Mouse (Mus musculus) limb, embryonic 13.5 days (tissue): Measurements from ENCODE around the gene Aplp1. TPM values are rescaled to one million over a fixed set of nuclear protein-coding genes. Genes with fewer than 3 reads are reported as not detected.
"Not testable (repeated sequence)": the region's sequence is repeated elsewhere in the genome, so short reads cannot be mapped to it uniquely, and the experiment has no call there.

Experiments
- ATAC-seq: fragments of 200-750 bp; cut with Nextera tagmentation; 2 replicates; pipeline ENCODE4 v1.8.0; 2017; ENCODE audit warnings: low read depth, moderate number of reproducible peaks, moderate TSS enrichment; ENCODE audit not compliant: low FRiP score
- H3K27ac ChIP-seq: fragments of 300-500 bp; sonication (generic); 2 replicates; pipeline ENCODE4 v1.5.1; 2015; ENCODE audit warnings: inconsistent platforms, mild to moderate bottlenecking, moderate library complexity
- H3K27me3 ChIP-seq: fragments of 300-500 bp; sonication (generic); 2 replicates; pipeline ENCODE4 v1.6.1; 2015; ENCODE audit warnings: mild to moderate bottlenecking, inconsistent platforms
- H3K36me3 ChIP-seq: fragments of 300-500 bp; sonication (generic); 2 replicates; pipeline ENCODE4 v1.6.1; 2015; ENCODE audit warnings: inconsistent platforms, mild to moderate bottlenecking, moderate library complexity
- H3K4me1 ChIP-seq: fragments of 300-500 bp; sonication (generic); 2 replicates; pipeline ENCODE4 v1.6.1; 2015; ENCODE audit warnings: inconsistent platforms
- H3K4me2 ChIP-seq: fragments of 300-500 bp; sonication (generic); replicated peaks from 2 replicates; pipeline ENCODE4 v1.6.1; 2015; ENCODE audit warnings: inconsistent platforms, mild to moderate bottlenecking, moderate library complexity
- H3K4me3 ChIP-seq: fragments of 300-500 bp; sonication (generic); 2 replicates; pipeline ENCODE4 v1.5.1; 2015; ENCODE audit warnings: moderate library complexity, mild to moderate bottlenecking, inconsistent platforms
- H3K9ac ChIP-seq: fragments of 300-500 bp; sonication (generic); 2 replicates; pipeline ENCODE4 v1.6.1; 2015; ENCODE audit warnings: mild to moderate bottlenecking, inconsistent platforms
- H3K9me3 ChIP-seq: fragments of 300-500 bp; sonication (generic); 2 replicates; pipeline ENCODE4 v1.6.1; 2016; ENCODE audit warnings: inconsistent platforms
- WGBS: fragments of 180-500 bp; shearing (Covaris S2); methylation state at CpG from one replicate; pipeline ENCODE4 v1.1.7; 2015; 5-methylcytosine and 5-hydroxymethylcytosine counted together
- polyA plus RNA-seq: library from polyadenylated mRNA; unstranded; fragments of >200 nt; fragmentation: Nextera tagmentation; extraction: Ambion mirVana; gene quantifications from 2 replicates; pipeline ENCODE4 v1.2.1, GENCODE M21; 2015

The Aplp1 gene
- 38.4 and 44.2 TPM in 2 replicates for polyA plus RNA-seq

GRCm38 (mm10) chr7:30444971-30445751, at the start of gene Aplp1:
Gene Aplp1 (minus strand): TSS chr7:30445535.
- WGBS = under 1% methylated on average over 56 of the region's 72 CpGs
- peak within 1 kb of the TSS; percentile 81 for H3K4me2 ChIP-seq
- peak within 1 kb of the TSS; percentile 3; the same call in 1 of the 2 replicates for H3K27ac ChIP-seq
- no peaks in the 10 kb centered on the region for H3K9me3 ChIP-seq
- H3K4me1 ChIP-seq = peaks cover 19% of the 10 kb centered on the region
- peaks cover 19% of the 10 kb centered on the region for H3K36me3 ChIP-seq
- H3K9ac ChIP-seq = peak within 1 kb of the TSS; percentile 78
- peak; percentile 81 for ATAC-seq
- H3K27me3 ChIP-seq = peaks cover 63% of the 10 kb centered on the region
- H3K4me3 ChIP-seq = peak within 1 kb of the TSS; percentile 72

GRCm38 (mm10) chr7:30493401-30493931, 48.1 kb upstream of the Aplp1 start, which contains the start of gene Prodh2:
Gene Prodh2 (plus strand): TSS chr7:30493622.
- Histone ChIP-seq H3K9ac (no peak within 1 kb of the TSS), H3K4me1 (no peaks in the 10 kb centered on the region), H3K4me2 (no peak within 1 kb of the TSS), H3K27me3 (peaks cover 18% of the 10 kb centered on the region), H3K36me3 (no peaks in the 10 kb centered on the region), H3K4me3 (no peak within 1 kb of the TSS), H3K27ac (no peak within 1 kb of the TSS), H3K9me3 (no peaks in the 10 kb centered on the region)
- ATAC-seq = no peak
- 63% methylated on average over 11 of the region's 11 CpGs for WGBS

GRCm38 (mm10) chr7:30492765-30493164, 47.4 kb upstream of the Aplp1 start:
- Histone ChIP-seq H3K9me3 (no peaks in the 10 kb centered on the region), H3K9ac (no peak overlapping the region), H3K27ac (no peak overlapping the region), H3K4me3 (no peak overlapping the region), H3K27me3 (peaks cover 18% of the 10 kb centered on the region), H3K4me2 (no peak overlapping the region), H3K4me1 (no peaks in the 10 kb centered on the region), H3K36me3 (no peaks in the 10 kb centered on the region)
- WGBS = 22% methylated on average over 4 of the region's 4 CpGs
- no peak for ATAC-seq

- H3K4me1 ChIP-seq = no peaks in the 10 kb centered on the region
- WGBS = 18% methylated on average over 6 of the region's 6 CpGs
- peaks cover 18% of the 10 kb centered on the region for H3K27me3 ChIP-seq
- H3K9ac ChIP-seq = no peak overlapping the region
- no peak overlapping the region for H3K4me2 ChIP-seq
- no peak overlapping the region for H3K4me3 ChIP-seq
- H3K9me3 ChIP-seq = no peaks in the 10 kb centered on the region
- ATAC-seq = no peak
- H3K27ac ChIP-seq = no peak overlapping the region
- no peaks in the 10 kb centered on the region for H3K36me3 ChIP-seq
These were observed 45.6 kb upstream of the Aplp1 start for GRCm38 (mm10) chr7:30490957-30491307.

DNA sequence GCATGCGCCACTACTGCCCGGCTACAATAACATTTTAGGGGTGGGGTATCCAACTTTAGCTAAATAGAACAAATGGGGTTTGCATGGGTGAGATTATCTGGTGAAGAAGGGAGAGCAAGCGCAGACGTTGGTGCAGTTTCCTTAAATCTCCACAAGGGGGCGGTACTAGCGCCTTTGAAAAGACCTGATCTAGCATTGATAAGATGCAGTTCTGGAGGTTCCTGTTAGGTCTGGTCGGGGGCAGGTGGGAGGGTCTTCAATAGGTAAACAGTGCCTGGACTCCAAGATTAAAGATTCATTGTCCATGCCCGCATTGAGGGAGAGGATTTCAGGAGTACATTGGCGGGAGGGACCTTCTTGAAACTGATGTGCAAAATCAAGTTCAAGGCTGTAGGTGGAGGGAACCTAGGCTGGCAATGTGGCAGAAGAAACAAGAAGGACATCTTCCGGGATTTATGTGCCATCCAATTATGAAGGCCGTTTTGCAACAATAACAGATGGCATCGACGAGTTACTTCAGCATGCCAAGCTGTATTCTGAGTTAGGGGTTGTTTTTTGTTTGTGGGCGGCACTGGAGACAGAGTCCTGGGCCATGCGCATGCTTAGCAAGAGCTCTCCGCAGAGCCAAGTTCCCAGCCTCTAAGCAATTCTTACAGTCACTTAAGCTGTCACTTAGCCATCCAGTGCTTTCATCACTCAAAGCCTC, 45.1 kb upstream of the Aplp1 start:
- Histone ChIP-seq H3K4me2 (no peak overlapping the region), H3K27me3 (peaks cover 18% of the 10 kb centered on the region), H3K36me3 (no peaks in the 10 kb centered on the region), H3K9me3 (no peaks in the 10 kb centered on the region), H3K4me3 (no peak overlapping the region), H3K9ac (no peak overlapping the region), H3K4me1 (no peaks in the 10 kb centered on the region), H3K27ac (no peak overlapping the region)
- no peak for ATAC-seq
- WGBS = 31% methylated on average over 16 of the region's 16 CpGs

DNA sequence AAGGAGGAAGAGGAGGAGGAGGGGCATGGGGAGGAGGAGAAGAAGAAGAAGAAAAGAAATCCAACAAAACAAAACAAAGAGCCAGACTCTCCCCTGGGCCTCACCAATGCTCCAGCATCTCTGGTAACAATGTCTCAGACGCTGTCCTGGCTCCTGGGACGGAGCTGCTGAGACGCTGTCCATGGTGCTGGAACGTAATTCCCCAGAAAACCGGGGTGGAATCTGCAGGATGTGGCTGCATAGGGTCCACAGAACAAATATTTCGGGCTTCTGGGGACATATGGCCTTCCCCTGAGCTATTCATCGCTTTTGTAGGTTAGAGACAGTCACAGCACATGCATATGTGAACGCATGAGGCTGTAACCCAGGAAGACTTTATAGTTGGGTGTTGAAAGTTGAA, 38.9 kb upstream of the Aplp1 start:
- ATAC-seq = no peak
- 18% methylated on average over 8 of the region's 8 CpGs for WGBS
- Histone ChIP-seq H3K4me1 (no peaks in the 10 kb centered on the region), H3K4me3 (no peak overlapping the region), H3K9ac (no peak overlapping the region), H3K27me3 (peaks cover 19% of the 10 kb centered on the region; the same call in 1 of the 2 replicates), H3K27ac (no peak overlapping the region), H3K9me3 (no peaks in the 10 kb centered on the region), H3K4me2 (no peak overlapping the region), H3K36me3 (no peaks in the 10 kb centered on the region)

- Histone ChIP-seq H3K27me3 (peaks cover 30% of the 10 kb centered on the region), H3K9me3 (no peaks in the 10 kb centered on the region; the same call in 1 of the 2 replicates), H3K27ac (no peak overlapping the region), H3K4me1 (peaks cover 7% of the 10 kb centered on the region), H3K4me2 (peak overlapping the region; percentile 55), H3K9ac (no peak overlapping the region), H3K36me3 (no peaks in the 10 kb centered on the region), H3K4me3 (peak overlapping the region; percentile 28)
- WGBS = 4% methylated on average over 30 of the region's 32 CpGs
- no peak for ATAC-seq
These were observed 32.4 kb upstream of the Aplp1 start for GRCm38 (mm10) chr7:30477415-30478381.

GRCm38 (mm10) chr7:30476136-30476535, 30.8 kb upstream of the Aplp1 start:
- ATAC-seq, H3K4me2 ChIP-seq, H3K9ac ChIP-seq, H3K4me1 ChIP-seq, H3K9me3 ChIP-seq, H3K4me3 ChIP-seq, H3K27ac ChIP-seq, H3K36me3 ChIP-seq: not testable (repeated sequence)
- H3K27me3 ChIP-seq = peaks cover 23% of the 10 kb centered on the region
- WGBS = 85% methylated on average over 7 of the region's 7 CpGs

GRCm38 (mm10) chr7:30474999-30475398, 29.7 kb upstream of the Aplp1 start:
- no peaks in the 10 kb centered on the region for H3K36me3 ChIP-seq
- H3K9ac ChIP-seq = no peak overlapping the region
- no peak overlapping the region for H3K4me2 ChIP-seq
- H3K9me3 ChIP-seq = peaks cover 3% of the 10 kb centered on the region; the same call in 1 of the 2 replicates
- no peak for ATAC-seq
- WGBS = 69% methylated on average over 4 of the region's 4 CpGs
- no peak overlapping the region for H3K27ac ChIP-seq
- peaks cover 28% of the 10 kb centered on the region for H3K27me3 ChIP-seq
- no peak overlapping the region for H3K4me3 ChIP-seq
- H3K4me1 ChIP-seq = peaks cover 7% of the 10 kb centered on the region

- H3K9ac ChIP-seq = no peak overlapping the region
- WGBS = 48% methylated on average over 5 of the region's 5 CpGs
- H3K4me2 ChIP-seq = no peak overlapping the region
- no peak overlapping the region for H3K27ac ChIP-seq
- no peak for ATAC-seq
- peaks cover 3% of the 10 kb centered on the region; the same call in 1 of the 2 replicates for H3K9me3 ChIP-seq
- peaks cover 22% of the 10 kb centered on the region for H3K27me3 ChIP-seq
- H3K36me3 ChIP-seq = no peaks in the 10 kb centered on the region
- H3K4me3 ChIP-seq = no peak overlapping the region
- H3K4me1 ChIP-seq = peaks cover 1% of the 10 kb centered on the region
These were observed 27.1 kb upstream of the Aplp1 start for GRCm38 (mm10) chr7:30472411-30472810.

DNA sequence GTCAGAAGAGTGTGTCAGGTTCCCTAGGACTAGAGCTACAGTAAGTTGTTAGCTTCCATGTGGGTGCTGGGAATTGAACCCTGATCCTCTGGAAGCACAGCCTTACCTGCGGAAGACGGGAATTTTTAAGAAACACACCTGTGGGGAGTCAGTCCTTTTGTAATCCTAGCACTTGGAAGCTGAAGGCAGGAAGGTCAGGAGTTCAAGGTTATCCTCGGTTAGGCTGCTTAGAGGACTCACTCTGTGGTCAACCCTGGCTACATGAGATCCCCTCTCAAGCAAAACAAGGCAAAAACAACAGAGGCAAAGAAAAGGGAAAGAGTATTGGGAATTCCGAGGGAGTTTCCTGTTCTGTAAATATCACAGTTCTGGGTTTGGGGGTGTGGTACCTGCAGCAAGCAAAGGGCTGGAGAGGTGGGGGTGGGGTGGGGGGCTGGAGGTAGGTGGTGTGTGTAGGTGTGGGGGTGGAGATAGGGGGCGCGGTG, 19.5 kb upstream of the Aplp1 start:
- Histone ChIP-seq H3K4me3 (no peak overlapping the region), H3K4me1 (peaks cover 5% of the 10 kb centered on the region), H3K36me3 (no peaks in the 10 kb centered on the region), H3K9ac (no peak overlapping the region), H3K9me3 (no peaks in the 10 kb centered on the region), H3K4me2 (no peak overlapping the region), H3K27ac (no peak overlapping the region), H3K27me3 (peaks cover 88% of the 10 kb centered on the region)
- WGBS = 12% methylated on average over 6 of the region's 6 CpGs
- ATAC-seq = no peak
